ENCODE assay signal across 9 mouse cellular contexts in the genomic region with DNA sequence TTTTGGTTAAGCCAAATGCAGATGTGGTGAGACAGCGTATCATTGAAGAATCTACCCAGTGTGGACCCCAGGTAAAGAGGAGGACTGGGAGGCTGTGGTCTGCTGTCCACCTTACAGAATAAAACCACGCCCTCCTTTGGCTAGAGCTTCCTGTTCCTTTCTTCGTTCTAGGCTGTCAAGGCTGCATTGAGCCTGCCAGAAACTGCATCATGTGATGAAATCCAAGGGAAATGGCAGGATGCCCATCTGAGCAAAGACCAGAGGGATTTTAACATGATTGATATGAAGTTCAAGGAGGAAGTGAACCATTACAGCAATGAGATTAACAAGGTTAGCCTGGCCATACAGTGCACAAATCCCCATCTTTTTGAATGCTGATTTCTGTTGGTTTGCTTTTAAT. TPM values are rescaled to one million over a fixed set of nuclear protein-coding genes. Genes with fewer than 3 reads are reported as not detected.
DNase-seq lines count a peak whose midpoint lies in the region; ATAC-seq and TF ChIP-seq lines count a peak whose summit lies in the region.
"Had no signal": no experiment of that assay in that cellular context is flagged by ENCODE, and none has a peak within 500 bp of the region (broad histone marks: within the 10 kb centered on the region; RNA-seq: fewer than 3 reads in every experiment).

No protein-coding gene starts in this region.

- DNase-seq in lung, adult 18-20 months, result peak; percentile 64 to 78
- no peak for DNase-seq in lung, adult 2 months
- DNase-seq in adrenal gland, postnatal 36 days, result peak; percentile 90 to 91
- DNase-seq in heart, postnatal 4 days, result peak; percentile 61
- DNase-seq in spleen, adult 18-20 months, result no peak
- DNase-seq in urinary bladder, adult 2 months (ENCODE audit: low spot score), result no peak

- TF ChIP-seq POLR2A in lung, adult 2 months (IDR thresholded peaks at IDR 0.05; ENCODE audit: borderline replicate concordance, extremely low read depth, low read depth, low read length), result no peak

- peak; percentile 47; the same call in 1 of the 2 replicates for ATAC-seq in monocyte, adult 5-6 weeks (replicated peaks; ENCODE audit: insufficient number of reproducible peaks, low FRiP score, low TSS enrichment, poor library complexity, severe bottlenecking)
- ATAC-seq: activated CD4-positive, CD25-positive, alpha-beta regulatory T cell, adult 4 months had no signal

- H3K4me3 ChIP-seq in lung, adult 2 months (replicated peaks; ENCODE audit: extremely low read depth, low read depth, low read length), result no peak overlapping the region
- H3K4me3 ChIP-seq: limb, embryonic 12.5 days had no signal

- WGBS in lung, adult 2 months, result 40% methylated on average over 3 of the region's 3 CpGs

- peaks cover 5% of the 10 kb centered on the region; the same call in 1 of the 2 replicates for H3K4me1 ChIP-seq in lung, adult 2 months (ENCODE audit: control insufficient read depth, insufficient read depth, low read length)
- H3K4me1 ChIP-seq: limb, embryonic 12.5 days had no signal

- TF ChIP-seq CTCF in lung, adult 2 months (IDR thresholded peaks at IDR 0.05; ENCODE audit: insufficient read depth, low read length), result no peak

RNA-seq across cellular contexts. Expression of gene Polr1a, which starts 41.7 kb away (rescaled TPM):
- 9.7 and 11.6 TPM in 2 replicates for polyA plus RNA-seq in lung, adult 2 months (2012; rRNA removed)
- 10 to 100 TPM; 71.2 to 75.2 TPM for total RNA-seq in adrenal gland, postnatal 36 days (2021)
- 10 to 100 TPM; 32.3 to 35.7 TPM for total RNA-seq in heart, postnatal 4 days (2021)
- total RNA-seq in monocyte, adult 5-6 weeks (2017), result 28.3 to 32.8 TPM (median 28.6 TPM) in 3 replicates
- polyA plus RNA-seq in urinary bladder, adult 2 months (2012; rRNA removed), result 12.7 and 13.1 TPM in 2 replicates

RNA-seq across cellular contexts. Expression of gene Ptcd3, which starts 42.0 kb away (rescaled TPM):
- polyA plus RNA-seq in lung, adult 2 months (2012; rRNA removed), result 5.2 and 10.0 TPM in 2 replicates
- 10 to 100 TPM; 91.6 to 98.1 TPM for total RNA-seq in adrenal gland, postnatal 36 days (2021)
- 100 to 1,000 TPM; 113 to 116 TPM for total RNA-seq in heart, postnatal 4 days (2021)
- 70.3 to 105 TPM (median 72.5 TPM) in 3 replicates for total RNA-seq in monocyte, adult 5-6 weeks (2017)
- polyA plus RNA-seq in urinary bladder, adult 2 months (2012; rRNA removed), result 34.1 and 36.6 TPM in 2 replicates

Comparison
In these comparisons a context has a peak if more than half of its experiments do, and no peak if none do; other contexts are left out.
1. DNase-seq: peak in lung, adult 18-20 months (2 of 2), adrenal gland, postnatal 36 days (2 of 2) and heart, postnatal 4 days (single experiment); none in lung, adult 2 months (single experiment), spleen, adult 18-20 months (0 of 2) and urinary bladder, adult 2 months (single experiment).